Mouse (Mus musculus): ENCODE measurements around the gene Usp29. TPM values are rescaled to one million over a fixed set of nuclear protein-coding genes. Genes with fewer than 3 reads are reported as not detected.

Usp29 gene
- total and polyA plus RNA-seq, 3 experiments, result not detected

GRCm38 (mm10) chr7:6837926-6838554, 107.7 kb downstream of the Usp29 start:
- Histone ChIP-seq H3K9me3 (replicated peaks; ENCODE audit: low read length) (peaks cover 45% of the 10 kb centered on the region), H3K4me1 (ENCODE audit: control insufficient read depth in 1 of 2, insufficient read depth in 2 of 2) (no peaks in the 10 kb centered on the region), H3K27ac (ENCODE audit: insufficient read depth, low read depth) (no peak overlapping the region), H3K36me3 (replicated peaks in 1 of 2; ENCODE audit: control insufficient read depth in 1 of 2, insufficient read depth in 1 of 2, low read length in 1 of 2) (no peaks in the 10 kb centered on the region), H3K4me3 (replicated peaks in 1 of 3; ENCODE audit: low read depth in 2 of 3, low read length in 2 of 3, poor library complexity in 1 of 3) (no peak overlapping the region), H3K9ac (ENCODE audit: insufficient read depth, low read depth) (no peak overlapping the region), H3K79me2 (replicated peaks; ENCODE audit: control insufficient read depth, extremely low read depth, insufficient read depth, poor library complexity, severe bottlenecking) (no peaks in the 10 kb centered on the region), H3K4me2 (ENCODE audit: insufficient read depth, low read depth, poor library complexity, severe bottlenecking) (no peak overlapping the region), H3K27me3 (replicated peaks) (no peaks in the 10 kb centered on the region)
- in situ Hi-C loops (cut with MboI; ENCODE audit: low pct_ligation_motif_present, low pct_unique_long_range_greater_than_20kb, low sequenced_read_pairs) (no loop called here), dilution Hi-C loops (cut with MboI; ENCODE audit: extremely low pct_ligation_motif_present, extremely low pct_unique_long_range_greater_than_20kb, low sequenced_read_pairs) (no loop called here)
- no peak for TF ChIP-seq TCF12 (IDR thresholded peaks at IDR 0.05; ENCODE audit: low read depth, low read length)
- TF ChIP-seq E2F4 (IDR thresholded peaks at IDR 0.05; ENCODE audit: insufficient replicate concordance, low read depth, low read length), result no peak
- no peak for TF ChIP-seq ETS1 (conservative IDR thresholded peaks at IDR 0.05; ENCODE audit: low read depth, low read length)
- no peak for TF ChIP-seq JUN (IDR thresholded peaks at IDR 0.05; ENCODE audit: insufficient read depth, low read depth, low read length)
- no peak for TF ChIP-seq MAFK (IDR thresholded peaks at IDR 0.05; ENCODE audit: insufficient replicate concordance, low read length)
- TF ChIP-seq JUND (conservative IDR thresholded peaks at IDR 0.05; ENCODE audit: low read depth, low read length), result no peak
- no peak for TF ChIP-seq CHD2 (IDR thresholded peaks at IDR 0.05; ENCODE audit: low read length)
- no peak for TF ChIP-seq BHLHE40 (IDR thresholded peaks at IDR 0.05; ENCODE audit: low read depth, low read length)
- no peak for TF ChIP-seq USF2 (conservative IDR thresholded peaks at IDR 0.05; ENCODE audit: low read depth, low read length)
- TF ChIP-seq NELFE (IDR thresholded peaks at IDR 0.05; ENCODE audit: low read depth, low read length), result no peak
- TF ChIP-seq ZC3H11A (IDR thresholded peaks at IDR 0.05; ENCODE audit: low read depth, low read length), result no peak
- TF ChIP-seq RCOR1 (conservative IDR thresholded peaks at IDR 0.05; ENCODE audit: low read depth, low read length), result no peak
- no peak for TF ChIP-seq ELF1 (IDR thresholded peaks at IDR 0.05; ENCODE audit: low read depth, low read length)
- DNase-seq (ENCODE audit: extremely low read depth), result no peak

- Histone ChIP-seq H3K36me3 (replicated peaks in 1 of 2; ENCODE audit: control insufficient read depth in 1 of 2, insufficient read depth in 1 of 2, low read length in 1 of 2) (no peaks in the 10 kb centered on the region), H3K4me1 (ENCODE audit: control insufficient read depth in 1 of 2, insufficient read depth in 2 of 2) (no peaks in the 10 kb centered on the region), H3K4me3 (replicated peaks in 1 of 3; ENCODE audit: low read depth in 2 of 3, low read length in 2 of 3, poor library complexity in 1 of 3) (no peak overlapping the region), H3K9ac (ENCODE audit: insufficient read depth, low read depth) (no peak overlapping the region), H3K9me3 (replicated peaks; ENCODE audit: low read length) (peaks cover 43% of the 10 kb centered on the region), H3K79me2 (replicated peaks; ENCODE audit: control insufficient read depth, extremely low read depth, insufficient read depth, poor library complexity, severe bottlenecking) (no peaks in the 10 kb centered on the region), H3K27me3 (replicated peaks) (no peaks in the 10 kb centered on the region), H3K27ac (ENCODE audit: insufficient read depth, low read depth) (no peak overlapping the region), H3K4me2 (ENCODE audit: insufficient read depth, low read depth, poor library complexity, severe bottlenecking) (no peak overlapping the region)
- no peak for DNase-seq (ENCODE audit: extremely low read depth)
- TF ChIP-seq ZNF384 (IDR thresholded peaks at IDR 0.05; ENCODE audit: low read depth, low read length), result no peak
- TF ChIP-seq ELF1 (IDR thresholded peaks at IDR 0.05; ENCODE audit: low read depth, low read length), result no peak
- no peak for TF ChIP-seq GABPA (IDR thresholded peaks at IDR 0.05; ENCODE audit: insufficient replicate concordance, low read depth, low read length)
- TF ChIP-seq SIN3A (IDR thresholded peaks at IDR 0.05; ENCODE audit: low read length), result no peak
- TF ChIP-seq CHD1 (IDR thresholded peaks at IDR 0.05; ENCODE audit: low read depth, low read length), result no peak
- TF ChIP-seq PAX5 (IDR thresholded peaks at IDR 0.05; ENCODE audit: low read length), result no peak
- no peak for TF ChIP-seq POLR2AphosphoS2 (IDR thresholded peaks at IDR 0.05; ENCODE audit: low read depth, low read length)
- TF ChIP-seq USF2 (conservative IDR thresholded peaks at IDR 0.05; ENCODE audit: low read depth, low read length), result no peak
- TF ChIP-seq RAD21 (IDR thresholded peaks at IDR 0.05; ENCODE audit: low read depth, low read length), result no peak
- TF ChIP-seq POLR2A (IDR thresholded peaks at IDR 0.05; ENCODE audit: low read depth, low read length), result no peak
- TF ChIP-seq E2F4 (IDR thresholded peaks at IDR 0.05; ENCODE audit: insufficient replicate concordance, low read depth, low read length), result no peak
- no peak for TF ChIP-seq MAFK (IDR thresholded peaks at IDR 0.05; ENCODE audit: insufficient replicate concordance, low read length)
- TF ChIP-seq MEF2A (IDR thresholded peaks at IDR 0.05; ENCODE audit: borderline replicate concordance, low read depth, low read length), result no peak
- TF ChIP-seq MXI1 (IDR thresholded peaks at IDR 0.05; ENCODE audit: low read depth, low read length), result no peak
- TF ChIP-seq HCFC1 (IDR thresholded peaks at IDR 0.05; ENCODE audit: low read depth, low read length), result no peak
- no peak for TF ChIP-seq IRF4 (IDR thresholded peaks at IDR 0.05; ENCODE audit: low read depth, low read length)
- no peak for TF ChIP-seq CTCF (conservative IDR thresholded peaks at IDR 0.05 in 1 of 2, IDR thresholded peaks at IDR 0.05 in 1 of 2; ENCODE audit: low read depth in 2 of 2, low read length in 2 of 2)
- in situ Hi-C loops (cut with MboI; ENCODE audit: low pct_ligation_motif_present, low pct_unique_long_range_greater_than_20kb, low sequenced_read_pairs) (no loop called here), dilution Hi-C loops (cut with MboI; ENCODE audit: extremely low pct_ligation_motif_present, extremely low pct_unique_long_range_greater_than_20kb, low sequenced_read_pairs) (no loop called here)
Observed at GRCm38 (mm10) chr7:6840860-6841259, 110.5 kb downstream of the Usp29 start.

All from CH12.LX (cell line).